Comparison of ENCODE assay signal across 36 mouse cellular contexts in the genomic region with DNA sequence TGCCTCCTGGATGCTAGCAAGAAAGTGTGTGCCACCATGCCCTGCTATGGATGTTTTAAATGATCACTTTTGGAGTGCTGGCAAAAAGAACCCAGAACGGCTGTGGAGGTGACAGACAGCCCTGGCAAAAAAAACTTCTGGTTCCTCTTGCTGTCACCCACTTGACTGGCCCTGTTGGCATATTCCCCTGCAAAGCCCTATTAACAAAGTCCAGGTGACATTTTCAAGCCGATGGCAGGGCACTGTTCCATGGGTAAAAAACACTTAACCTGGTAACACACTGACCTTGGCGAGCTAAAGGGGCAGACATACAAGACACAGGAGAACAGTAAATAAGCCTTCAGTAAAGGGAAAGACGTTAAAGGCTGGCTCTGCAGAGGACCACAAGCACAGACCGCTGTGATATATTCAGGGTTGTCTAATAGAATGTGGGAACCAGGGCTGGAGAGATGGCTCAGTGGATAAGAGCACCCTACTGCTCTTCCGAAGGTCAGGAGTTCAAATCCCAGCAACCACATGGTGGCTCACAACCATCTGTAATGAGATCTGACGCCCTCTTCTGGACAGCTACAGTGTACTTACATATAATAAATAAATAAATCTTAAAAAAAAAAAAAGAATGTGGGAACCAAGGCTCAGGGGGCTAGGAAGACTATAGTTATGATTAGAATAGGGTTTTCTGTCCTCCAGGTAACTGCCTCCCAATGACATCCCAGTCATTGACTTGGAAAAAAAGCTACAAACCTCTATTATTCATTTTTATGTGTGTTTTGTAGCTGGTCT. TPM values are rescaled to one million over a fixed set of nuclear protein-coding genes. Genes with fewer than 3 reads are reported as not detected.
DNase-seq lines count a peak whose midpoint lies in the region; ATAC-seq and TF ChIP-seq lines count a peak whose summit lies in the region.
"Had no signal": no experiment of that assay in that cellular context is flagged by ENCODE, and none has a peak within 500 bp of the region (broad histone marks: within the 10 kb centered on the region; RNA-seq: fewer than 3 reads in every experiment).

No protein-coding gene starts in this region.

- no peak overlapping the region for H3K4me3 ChIP-seq in embryonic facial prominence, embryonic 13.5 days
- no peak overlapping the region for H3K4me3 ChIP-seq in embryonic facial prominence, embryonic 10.5 days
- no peak overlapping the region for H3K4me3 ChIP-seq in left cerebral cortex, adult 2 months
- H3K4me3 ChIP-seq: heart, embryonic 12.5 days; hindbrain, embryonic 13.5 days; limb, embryonic 10.5 days; limb, embryonic 15.5 days; liver, embryonic 15.5 days; stomach, embryonic 15.5 days had no signal

- no peaks in the 10 kb centered on the region for H3K27me3 ChIP-seq in embryonic facial prominence, embryonic 13.5 days
- no peaks in the 10 kb centered on the region for H3K27me3 ChIP-seq in embryonic facial prominence, embryonic 10.5 days (replicated peaks; ENCODE audit: low read depth, poor library complexity, severe bottlenecking)
- H3K27me3 ChIP-seq: CH12.LX; heart, embryonic 12.5 days; hindbrain, embryonic 13.5 days; limb, embryonic 15.5 days; liver, embryonic 15.5 days; Patski; stomach, embryonic 15.5 days had no signal

- H3K9me3 ChIP-seq in embryonic facial prominence, embryonic 13.5 days, result no peaks in the 10 kb centered on the region
- H3K9me3 ChIP-seq in embryonic facial prominence, embryonic 10.5 days, result no peaks in the 10 kb centered on the region
- H3K9me3 ChIP-seq: G1E; heart, embryonic 12.5 days; hindbrain, embryonic 13.5 days; limb, embryonic 10.5 days; limb, embryonic 15.5 days; liver, embryonic 15.5 days; stomach, embryonic 15.5 days had no signal

- no peaks in the 10 kb centered on the region for H3K4me1 ChIP-seq in embryonic facial prominence, embryonic 13.5 days
- H3K4me1 ChIP-seq in embryonic facial prominence, embryonic 10.5 days, result peaks cover 11% of the 10 kb centered on the region
- H3K4me1 ChIP-seq: heart, embryonic 12.5 days; hindbrain, embryonic 13.5 days; limb, embryonic 15.5 days; stomach, embryonic 15.5 days had no signal

- 80% methylated on average over 7 of the region's 7 CpGs for WGBS in embryonic facial prominence, embryonic 13.5 days
- WGBS in embryonic facial prominence, embryonic 10.5 days, result 84% methylated on average over 7 of the region's 7 CpGs

- no peak overlapping the region for H3K27ac ChIP-seq in embryonic facial prominence, embryonic 13.5 days
- H3K27ac ChIP-seq in embryonic facial prominence, embryonic 10.5 days (replicated peaks), result no peak overlapping the region
- no peak overlapping the region for H3K27ac ChIP-seq in left cerebral cortex, adult 2 months
- H3K27ac ChIP-seq: hindbrain, embryonic 13.5 days; limb, embryonic 10.5 days; limb, embryonic 15.5 days; liver, embryonic 15.5 days; stomach, embryonic 15.5 days had no signal

- intact Hi-C loops in heart, postnatal 36 days (cut with DNase I), result no loop called here
- intact Hi-C loops in left cerebral cortex, adult 2 months (cut with DNase I), result no loop called here

- no peak for DNase-seq in embryonic facial prominence, embryonic 10.5 days (ENCODE audit: low spot score)
- DNase-seq in heart, adult 8-10 months (ENCODE audit: low spot score), result peak; percentile 23
- no peak for DNase-seq in heart, postnatal 36 days
- DNase-seq in left cerebral cortex, adult 2 months (ENCODE audit: extremely low spot score in 1 of 2, low spot score in 2 of 2), result no peak
- DNase-seq in left cerebral cortex, adult 11 months (ENCODE audit: low spot score), result no peak
- DNase-seq: cerebellum, adult 8-10 months; cerebellum, postnatal 25 days; gastrocnemius, postnatal 36 days; kidney, adult 9 months; lung, embryonic 14.5 days; lung, postnatal 14 days; midbrain, embryonic 14.5 days; right cerebral cortex, postnatal 25 days; thymus, postnatal 14 days had no signal

- H3K9ac ChIP-seq in embryonic facial prominence, embryonic 13.5 days, result 0 out of 2 replicates have a peak overlapping the region, but pooled peaks have one; percentile 3
- H3K9ac ChIP-seq: heart, embryonic 12.5 days; hindbrain, embryonic 13.5 days; limb, embryonic 15.5 days; liver, embryonic 15.5 days; lung, embryonic 14.5 days; stomach, embryonic 15.5 days had no signal

- ATAC-seq in embryonic facial prominence, embryonic 13.5 days (ENCODE audit: insufficient number of reproducible peaks, insufficient read depth, low FRiP score, low TSS enrichment, low read depth), result no peak
- no peak for ATAC-seq in cerebellum, adult (ENCODE audit: insufficient number of reproducible peaks, low FRiP score, low TSS enrichment)
- ATAC-seq: forebrain, embryonic 14.5 days; intestine, postnatal 0 days; Patski had no signal

- H3K4me2 ChIP-seq in embryonic facial prominence, embryonic 13.5 days, result no peak overlapping the region
- H3K4me2 ChIP-seq: heart, embryonic 12.5 days; hindbrain, embryonic 13.5 days; limb, embryonic 15.5 days; liver, embryonic 15.5 days; lung, embryonic 14.5 days; stomach, embryonic 15.5 days had no signal

- peaks cover 93% of the 10 kb centered on the region for H3K36me3 ChIP-seq in embryonic facial prominence, embryonic 13.5 days
- peaks cover 99% of the 10 kb centered on the region for H3K36me3 ChIP-seq in embryonic facial prominence, embryonic 10.5 days (replicated peaks)

- peak; percentile 17; the same call in 1 of the 2 replicates for TF ChIP-seq CTCF in left cerebral cortex, adult 2 months (IDR thresholded peaks at IDR 0.05)

RNA-seq across cellular contexts. Expression of gene Oxct2a, which starts 29.6 kb away (rescaled TPM):
- polyA plus RNA-seq in embryonic facial prominence, embryonic 13.5 days (2015; fragmentation: Nextera tagmentation; extraction: Ambion mirVana), result not detected in 2 replicates
- not detected in 2 replicates for polyA plus RNA-seq in embryonic facial prominence, embryonic 10.5 days (2016; fragmentation: Nextera tagmentation; extraction: Ambion mirVana)
- not detected for total RNA-seq in heart, adult 8-10 months (2022)
- total RNA-seq in heart, postnatal 36 days (2021), result not detected
- total RNA-seq in left cerebral cortex, adult 2 months (2021), result not detected
- total RNA-seq: adrenal gland, postnatal 14 days; layer of hippocampus, adult 18-20 months; layer of hippocampus, postnatal 25 days; left cerebral cortex, postnatal 10 days; neutrophil, adult 5-6 weeks had no signal
- polyA plus RNA-seq: embryonic facial prominence, embryonic 11.5 days; forebrain, embryonic 14.5 days; G1E; heart, embryonic 12.5 days; heart, postnatal 0 days; hindbrain, embryonic 13.5 days; limb, embryonic 10.5 days; liver, embryonic 15.5 days; lung, embryonic 14.5 days; midbrain, embryonic 14.5 days; neural tube, embryonic 11.5 days; Patski; stomach, embryonic 15.5 days; urinary bladder, adult 2 months had no signal

RNA-seq across cellular contexts. Expression of gene Pabpc4, which starts 31.7 kb away (rescaled TPM):
- 36.8 and 41.2 TPM in 2 replicates for polyA plus RNA-seq in embryonic facial prominence, embryonic 13.5 days (2015; fragmentation: Nextera tagmentation; extraction: Ambion mirVana)
- polyA plus RNA-seq in embryonic facial prominence, embryonic 10.5 days (2016; fragmentation: Nextera tagmentation; extraction: Ambion mirVana), result 54.9 and 59.4 TPM in 2 replicates
- 100 to 1,000 TPM; 323 to 392 (median 367) TPM for total RNA-seq in heart, adult 8-10 months (2022)
- 100 to 1,000 TPM; 325 to 393 TPM for total RNA-seq in heart, postnatal 36 days (2021)
- total RNA-seq in left cerebral cortex, adult 2 months (2021), result 10 to 100 TPM; 44.9 to 45.4 TPM

RNA-seq across cellular contexts. Expression of gene Bmp8a, which starts 49.2 kb away (rescaled TPM):
- polyA plus RNA-seq in embryonic facial prominence, embryonic 13.5 days (2015; fragmentation: Nextera tagmentation; extraction: Ambion mirVana), result 0.59 and 1.3 TPM in 2 replicates
- polyA plus RNA-seq in embryonic facial prominence, embryonic 10.5 days (2016; fragmentation: Nextera tagmentation; extraction: Ambion mirVana), result 0.14 TPM in 1 of 2 replicates, not detected in the other
- total RNA-seq in heart, adult 8-10 months (2022), result not detected
- under 1 TPM in 1 of 2 experiments, not detected in 1; 0.14 TPM for total RNA-seq in heart, postnatal 36 days (2021)
- under 1 TPM; 0.30 to 0.48 TPM for total RNA-seq in left cerebral cortex, adult 2 months (2021)
- total RNA-seq: adrenal gland, postnatal 14 days; layer of hippocampus, adult 18-20 months; neutrophil, adult 5-6 weeks had no signal
- polyA plus RNA-seq: forebrain, embryonic 14.5 days; heart, postnatal 0 days; Patski had no signal

Comparison
In these comparisons a context has a peak if more than half of its experiments do, and no peak if none do; other contexts are left out.
1. RNA of gene Pabpc4, which starts 31.7 kb away (total RNA-seq): 325 to 393 TPM in heart, postnatal 36 days and 323 to 392 TPM in heart, adult 8-10 months; 44.9 to 45.4 TPM in left cerebral cortex, adult 2 months; every median in the first group is over 4 times any median in the second.